Mouse (Mus musculus) stomach, postnatal 0 days (tissue): ENCODE results near the gene Tnik.

Source experiments
- CTCF ChIP-seq: IDR thresholded peaks from 2 replicates; pipeline ENCODE4 v1.5.1; 2016; ENCODE audit warnings: antibody characterized with exemption, low read depth, mild to moderate bottlenecking, moderate library complexity
- EP300 ChIP-seq: optimal IDR thresholded peaks from 2 replicates; pipeline ENCODE3; 2016; ENCODE audit warnings: antibody characterized with exemption

DNA sequence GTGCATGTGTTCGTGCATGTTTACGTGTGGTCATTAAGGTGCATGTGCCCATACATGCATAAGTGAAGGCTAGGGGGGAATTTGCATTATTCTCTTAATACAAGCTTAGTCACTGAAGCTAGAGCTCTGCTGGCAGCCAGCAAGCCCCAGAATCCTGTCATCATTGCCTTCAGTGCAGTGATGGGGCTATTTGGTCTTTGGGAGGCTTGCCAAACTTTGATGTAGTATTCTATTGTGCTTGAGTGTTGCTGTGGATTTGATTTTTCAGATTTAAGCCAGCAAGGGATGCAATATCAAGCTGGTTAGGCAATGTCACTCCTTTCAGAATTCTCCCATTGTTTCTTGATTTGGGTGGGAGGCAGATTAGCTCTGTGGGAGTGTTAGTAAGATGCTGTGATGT lies 336.5 kb downstream of the Tnik start:
- TF ChIP-seq CTCF, result no peak
- no peak for TF ChIP-seq EP300
